Mouse (Mus musculus): ENCODE results near the gene Prr32. TPM values are rescaled to one million over a fixed set of nuclear protein-coding genes. Genes with fewer than 3 reads are reported as not detected.

The Prr32 gene
- 1 to 10 TPM; 1.3 to 2.7 TPM for total RNA-seq (2021)
- long read RNA-seq, experiment 1, partial matches to known transcripts = 0 of 2 reads
- long read RNA-seq, experiment 1, other reads (novel, unspliced or antisense) = 0 of 2 reads
- long read RNA-seq, experiment 2 = 0 reads

DNA sequence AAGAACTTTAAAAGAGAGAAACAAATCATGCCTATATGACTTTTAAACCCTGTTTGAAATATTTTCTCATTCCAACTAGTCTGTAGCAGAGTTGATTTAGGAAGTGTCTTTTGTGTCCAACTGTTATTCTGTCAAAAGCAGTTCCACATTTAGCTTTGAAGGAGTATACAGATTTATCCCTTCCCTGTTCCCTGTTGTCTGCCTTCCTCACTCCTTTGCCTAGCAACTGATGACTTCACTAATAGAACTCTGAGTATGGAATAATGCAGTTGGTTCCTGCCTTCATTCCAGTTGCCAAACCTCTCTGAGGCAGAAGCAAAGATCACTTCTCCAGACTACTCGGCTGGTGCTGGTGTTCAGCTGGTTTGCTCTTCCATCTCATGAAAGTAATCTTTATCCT, at the start of gene Prr32:
TSS of gene Prr32 (plus strand) at position 301 of the 400 bp plus-strand sequence.
- DNase-seq (ENCODE audit: low spot score in 2 of 2) = no peak
